Mouse (Mus musculus) kidney, postnatal 36 days (tissue): ENCODE results near the gene Nfix.
"Not testable (repeated sequence)": the region's sequence is repeated elsewhere in the genome, so short reads cannot be mapped to it uniquely, and the experiment has no call there.

ENCODE experiments used
- DNase-seq, 2 experiments: peaks; one replicate each; pipeline ENCODE4 v3.0.0; 2021 to 2022; ENCODE audit warnings: mixed read lengths in 2 of 2

The Nfix gene

DNA sequence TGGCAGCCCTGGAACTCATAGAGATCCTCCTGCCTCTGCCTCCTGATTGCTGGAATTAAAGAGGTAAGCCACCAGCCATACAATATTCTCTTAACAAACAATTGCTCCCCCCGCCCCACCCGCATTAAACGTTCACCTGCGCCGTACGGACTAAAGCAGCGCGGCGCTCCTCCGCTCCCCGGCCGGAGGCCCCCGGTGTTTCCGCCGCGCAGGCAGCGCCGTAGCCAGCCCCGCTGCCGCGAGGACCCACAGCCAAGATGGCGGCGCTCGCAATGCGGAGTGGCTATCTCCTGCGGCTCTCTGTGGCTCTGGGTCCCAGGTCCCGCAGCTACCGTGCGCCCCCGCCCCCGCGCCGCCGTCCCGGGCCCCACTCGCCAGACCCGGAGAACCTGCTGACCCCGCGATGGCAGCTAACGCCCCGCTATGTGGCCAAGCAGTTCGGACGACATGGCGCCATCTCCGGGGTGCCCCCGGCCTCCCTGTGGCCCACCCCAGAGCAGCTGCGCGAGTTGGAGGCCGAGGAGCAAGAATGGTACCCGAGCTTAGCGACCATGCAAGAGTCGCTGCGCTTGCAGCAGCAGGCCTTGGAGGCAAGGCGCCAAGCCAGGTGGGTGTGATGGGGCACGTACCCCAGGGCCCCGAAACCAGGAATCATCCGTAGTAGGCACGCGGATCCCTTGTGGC, 32.0 kb upstream of the Nfix start:
- DNase-seq, result peak; percentile 77 to 92

DNA sequence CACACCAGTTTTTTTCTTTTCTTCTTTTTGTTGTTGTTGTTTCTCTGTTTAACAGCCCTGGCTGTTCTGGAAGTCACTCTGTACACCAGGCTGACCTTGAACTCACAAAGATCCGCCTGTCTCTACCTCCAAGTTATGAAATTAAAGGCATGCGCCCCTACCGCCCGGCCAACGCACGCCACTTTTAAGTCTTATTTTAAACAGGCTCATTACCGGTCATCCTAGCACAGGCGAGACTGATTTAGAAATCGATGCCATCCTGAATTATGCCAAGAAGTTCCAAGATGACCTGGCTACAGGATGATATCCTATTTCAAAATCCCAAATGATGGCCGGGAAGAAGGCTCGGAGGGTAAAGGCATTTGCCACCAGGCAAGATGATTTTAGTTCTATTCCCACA, 31.3 kb upstream of the Nfix start, which contains the start of gene Gadd45gip1:
Gadd45gip1 (plus strand) TSS at position 33 of the 400 bp plus-strand sequence.
- DNase-seq, result peak; percentile 28 to 50

DNA sequence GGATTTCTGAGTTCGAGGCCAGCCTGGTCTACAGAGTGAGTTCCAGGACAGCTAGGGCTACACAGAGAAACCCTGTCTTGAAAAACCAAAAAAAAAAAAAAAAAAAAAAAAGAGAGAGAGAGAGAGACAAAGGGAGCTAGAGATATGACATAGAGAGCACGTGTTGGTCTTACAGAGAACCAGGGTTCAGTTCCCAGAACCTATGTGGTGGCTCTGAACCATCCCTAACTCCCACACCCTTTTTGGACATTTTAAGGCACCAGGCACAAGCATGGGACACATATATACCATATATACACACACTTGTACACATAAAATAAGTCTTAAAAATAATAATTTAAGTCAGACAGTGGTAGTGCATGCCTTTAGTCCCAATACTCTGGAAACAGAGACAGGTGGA, 26.4 kb upstream of the Nfix start:
- DNase-seq, result not testable (repeated sequence)

DNA sequence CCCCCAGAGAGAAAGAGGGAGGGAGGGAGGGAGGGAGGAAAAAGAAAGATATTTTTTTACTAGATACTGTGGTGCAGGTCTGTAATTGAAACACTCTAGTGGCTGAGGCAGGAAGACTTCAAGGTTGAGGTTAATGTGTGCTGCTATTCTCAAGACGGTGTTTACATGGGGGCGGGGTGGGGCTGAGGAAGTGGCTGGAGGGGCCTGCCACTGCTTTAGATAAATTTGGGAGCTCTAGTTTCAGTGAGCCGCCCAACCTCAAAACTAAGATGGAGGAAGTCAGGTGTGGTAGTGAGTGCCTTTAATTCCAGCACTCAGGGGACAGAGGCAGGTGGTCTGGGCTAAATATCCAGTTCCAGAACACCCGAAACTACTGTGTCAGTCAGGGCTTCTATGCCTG, 25.5 kb upstream of the Nfix start:
- no peak for DNase-seq

DNA sequence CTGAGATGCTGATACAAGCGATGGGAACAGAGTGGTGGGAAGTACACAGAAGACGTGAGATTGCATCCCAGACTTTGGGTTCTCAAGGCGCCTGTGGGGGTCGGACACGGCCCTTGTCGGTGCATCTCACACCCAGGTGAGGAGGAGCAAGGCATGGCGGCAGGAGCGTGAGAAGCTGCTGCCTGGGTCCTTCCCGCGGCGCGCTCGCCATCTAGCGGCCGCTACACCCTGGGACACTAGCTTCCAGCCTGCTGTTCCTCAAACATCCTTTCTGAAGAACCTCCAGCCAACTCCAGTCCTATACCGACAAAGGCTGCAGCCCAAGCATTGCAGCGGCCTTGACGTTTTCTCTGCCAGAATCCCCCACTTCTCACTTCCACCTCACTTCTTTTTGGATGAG, 23.5 kb upstream of the Nfix start:
- peak; percentile 58 to 83 for DNase-seq

DNA sequence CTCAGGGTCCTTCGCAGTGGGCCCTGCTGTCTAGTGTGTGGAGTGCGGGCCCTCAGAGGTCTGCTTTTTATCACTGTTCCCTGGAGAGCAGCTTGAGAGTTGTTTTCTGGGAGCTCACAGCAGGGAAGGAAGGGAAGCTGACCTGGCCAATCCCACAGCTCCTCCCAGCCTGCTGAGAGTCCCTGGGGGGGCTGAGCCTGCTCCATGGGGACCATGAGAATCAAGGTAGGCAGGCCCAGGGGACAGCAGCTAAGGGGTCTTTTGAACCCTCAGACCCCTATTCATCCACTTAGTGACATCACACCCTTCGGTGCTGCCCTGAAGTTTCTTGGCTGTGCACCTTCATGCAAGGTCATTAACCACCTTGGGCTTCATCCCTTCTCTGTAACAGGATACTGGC, 22.6 kb upstream of the Nfix start, which contains the start of gene Dand5:
Dand5 (minus strand) TSS at position 101 of the 400 bp plus-strand sequence.
- no peak for DNase-seq

DNA sequence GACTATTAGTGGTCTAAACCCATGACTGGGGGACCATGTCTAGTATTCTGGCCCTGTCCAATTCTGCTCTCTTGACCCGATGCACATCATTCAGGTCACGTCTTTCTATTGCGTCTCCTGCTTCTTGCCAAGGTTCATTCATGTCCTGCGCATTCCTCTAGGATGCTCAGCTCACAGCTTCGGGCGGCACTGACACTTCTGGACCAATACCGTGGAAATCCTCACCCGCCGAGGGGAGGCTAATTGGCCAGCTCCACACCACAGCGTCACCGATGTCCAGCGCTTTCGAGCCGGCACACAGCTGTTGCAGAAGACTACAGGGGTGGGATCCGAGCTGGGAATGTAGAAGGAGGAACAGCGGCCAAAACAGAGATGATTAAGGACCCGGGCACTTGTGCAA, 16.0 kb upstream of the Nfix start:
- DNase-seq, result no peak

DNA sequence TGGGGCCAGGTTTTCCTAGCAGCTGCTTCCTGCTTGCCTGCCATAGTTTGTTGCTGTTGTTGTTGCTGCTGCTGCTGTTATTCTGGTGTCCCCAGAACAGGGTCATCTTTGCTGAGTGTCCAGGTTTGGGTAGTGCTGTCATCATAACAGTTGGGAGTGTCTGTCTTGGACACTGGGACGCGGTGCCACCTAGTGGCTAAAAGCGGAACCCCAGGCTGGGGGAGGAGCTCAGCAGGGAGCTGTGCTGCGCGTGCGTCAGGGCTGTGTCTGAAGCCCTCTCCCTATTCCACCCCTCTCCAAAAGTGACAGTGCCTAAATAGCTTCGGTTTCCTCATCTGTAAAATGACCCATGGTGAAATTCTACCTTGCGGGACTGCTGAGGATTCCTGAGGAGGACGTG, 15.4 kb upstream of the Nfix start:
- peak; percentile 90 to 98 for DNase-seq

DNA sequence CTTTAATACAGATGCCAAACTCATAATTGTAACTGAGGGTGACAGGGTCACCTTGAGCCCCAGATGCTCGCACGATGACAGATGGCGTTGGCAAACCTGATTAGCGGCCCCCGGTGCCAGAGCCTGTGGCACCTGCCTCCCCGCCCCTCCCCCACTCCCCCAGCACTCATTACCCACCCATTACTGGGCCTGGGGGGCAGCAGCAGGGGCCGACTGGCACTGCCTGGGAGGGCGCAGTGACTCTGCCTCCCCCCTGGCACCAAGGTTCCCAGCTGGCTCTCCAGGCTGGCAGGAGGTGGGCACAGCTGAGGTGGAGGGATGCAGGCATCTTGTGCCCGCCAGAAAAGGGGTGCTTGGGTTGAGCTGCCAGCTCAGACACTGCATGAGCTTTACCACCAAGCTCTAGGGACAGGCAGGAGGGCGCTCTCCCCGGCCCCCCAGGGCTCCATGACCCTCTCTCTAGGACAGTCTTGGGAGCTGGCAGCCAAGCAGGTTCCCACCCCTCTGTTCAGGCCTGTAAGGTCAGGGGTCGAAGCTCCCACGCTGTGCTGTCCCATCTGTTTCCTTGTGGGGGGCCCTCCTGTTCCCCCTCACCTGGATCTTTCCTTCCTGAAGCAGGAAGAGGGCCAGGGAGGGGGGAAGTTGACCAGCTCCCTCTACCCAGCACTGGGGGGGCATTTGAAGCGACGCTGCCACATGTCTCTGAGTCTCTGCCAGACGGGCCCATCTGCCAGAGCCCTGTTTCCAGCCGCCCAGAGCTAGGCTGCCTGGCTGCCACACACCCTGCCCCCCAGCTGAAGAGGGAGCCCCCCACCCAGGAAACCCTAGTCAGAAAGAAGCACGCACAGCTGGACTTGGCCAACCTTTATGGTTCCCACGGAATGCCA, 14.7 kb upstream of the Nfix start:
- no peak for DNase-seq

DNA sequence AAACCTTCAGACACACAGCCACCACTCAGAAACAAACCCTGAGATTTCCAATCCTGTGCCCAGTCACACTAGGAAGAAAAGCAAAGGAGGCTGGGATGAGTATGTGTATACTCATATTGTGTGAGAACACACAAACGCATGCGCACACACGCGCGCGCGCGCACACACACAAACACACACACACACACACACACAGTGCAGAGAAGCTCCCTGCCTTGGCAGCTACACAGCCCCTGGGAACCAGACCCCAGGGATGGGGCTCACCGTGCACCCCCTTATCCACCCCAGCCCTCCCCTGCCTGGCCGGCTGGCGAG, 14.1 kb upstream of the Nfix start:
- DNase-seq, result no peak

DNA sequence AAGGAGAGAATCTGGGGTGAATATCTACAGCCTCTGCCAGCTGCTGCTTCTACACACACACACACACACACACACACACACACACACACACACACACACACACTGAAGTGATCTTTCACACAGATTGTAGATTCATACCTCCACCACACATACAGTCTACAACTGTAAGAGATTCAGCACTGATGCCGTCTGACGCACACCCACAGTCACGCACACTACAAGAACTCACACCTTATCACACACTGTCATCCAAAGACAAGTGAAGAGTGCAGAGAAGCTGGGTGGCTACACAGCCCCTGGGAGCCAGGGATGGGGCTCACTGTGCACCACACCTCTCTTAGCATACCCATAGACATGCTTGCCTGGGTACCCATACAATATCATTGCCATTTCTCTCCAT, 13.7 kb upstream of the Nfix start:
- DNase-seq, result no peak

DNA sequence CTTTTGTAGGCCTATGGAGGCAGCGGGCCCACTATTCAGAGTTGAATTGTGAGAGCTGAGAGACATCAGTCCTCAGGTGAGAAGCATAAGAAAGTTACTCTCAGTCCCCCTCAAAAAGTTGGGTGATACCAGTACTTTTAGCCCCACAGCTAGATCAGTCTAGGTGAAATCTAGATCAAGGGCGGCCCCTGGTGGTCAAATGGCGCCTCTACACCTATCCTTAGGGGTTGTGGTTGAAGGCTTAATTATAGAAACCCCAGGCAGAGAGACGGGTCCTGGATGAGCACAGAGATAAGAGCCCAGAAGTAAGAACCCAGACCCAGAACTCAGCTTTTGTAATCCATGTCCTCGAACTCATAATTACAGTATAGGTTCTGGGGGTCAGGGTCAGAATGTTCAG, 12.9 kb upstream of the Nfix start:
- peak; percentile 76 to 92 for DNase-seq

DNA sequence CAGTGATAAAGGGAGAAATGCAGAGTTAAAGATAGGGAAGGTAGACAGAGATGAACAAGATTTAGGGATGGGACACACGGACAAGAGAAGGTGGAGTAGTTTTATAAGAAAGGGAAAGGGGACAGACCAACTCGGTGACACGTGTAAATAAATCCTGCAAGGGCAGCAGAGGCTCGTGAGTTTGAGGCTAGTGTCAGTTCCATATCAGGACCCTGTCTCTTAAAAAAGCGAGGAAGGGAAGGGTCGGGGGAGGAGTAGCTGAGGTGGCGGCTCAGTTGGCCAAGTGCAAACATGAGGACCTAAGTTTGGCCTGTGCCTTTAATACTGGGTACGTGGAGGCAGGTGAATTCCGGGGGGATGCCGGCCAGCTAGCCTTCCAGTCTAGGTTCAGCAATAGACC, 11.2 kb upstream of the Nfix start:
- no peak for DNase-seq

DNA sequence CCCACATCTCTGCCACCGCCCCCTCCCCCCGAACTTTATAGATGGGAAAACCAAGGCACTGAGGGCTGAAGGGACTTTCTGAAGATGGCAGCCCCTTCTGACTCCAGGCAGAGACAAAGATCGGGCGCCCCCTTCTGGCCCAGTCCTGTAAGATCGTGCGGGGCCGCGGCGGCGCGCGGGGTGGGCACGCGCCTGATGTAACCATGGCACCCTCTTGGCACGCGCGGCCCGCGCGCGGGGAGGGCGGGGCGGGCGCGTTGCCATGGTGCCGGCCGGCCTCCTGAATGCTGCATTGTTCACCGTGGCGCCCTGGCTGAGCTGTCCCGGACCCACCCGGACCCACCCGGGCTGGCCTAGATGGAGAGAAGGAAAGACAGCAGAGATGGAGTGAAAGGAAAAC, 10.8 kb upstream of the Nfix start:
- peak; percentile 88 to 95 for DNase-seq

DNA sequence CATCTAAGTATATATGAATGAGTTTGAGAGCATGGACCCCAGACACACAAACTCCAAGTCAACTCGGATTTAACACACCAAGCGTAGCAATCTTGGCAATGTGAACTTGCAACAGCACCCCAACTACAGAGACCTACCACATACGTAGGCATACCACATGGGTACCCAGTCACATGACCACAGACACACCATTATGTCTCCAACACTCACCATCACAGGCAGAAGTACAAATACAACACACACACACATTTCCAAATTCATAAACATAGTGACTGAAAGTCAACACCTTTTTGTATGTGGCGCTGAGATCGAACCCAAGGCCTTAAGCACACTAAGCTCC, 9.8 kb upstream of the Nfix start:
- DNase-seq, result no peak

DNA sequence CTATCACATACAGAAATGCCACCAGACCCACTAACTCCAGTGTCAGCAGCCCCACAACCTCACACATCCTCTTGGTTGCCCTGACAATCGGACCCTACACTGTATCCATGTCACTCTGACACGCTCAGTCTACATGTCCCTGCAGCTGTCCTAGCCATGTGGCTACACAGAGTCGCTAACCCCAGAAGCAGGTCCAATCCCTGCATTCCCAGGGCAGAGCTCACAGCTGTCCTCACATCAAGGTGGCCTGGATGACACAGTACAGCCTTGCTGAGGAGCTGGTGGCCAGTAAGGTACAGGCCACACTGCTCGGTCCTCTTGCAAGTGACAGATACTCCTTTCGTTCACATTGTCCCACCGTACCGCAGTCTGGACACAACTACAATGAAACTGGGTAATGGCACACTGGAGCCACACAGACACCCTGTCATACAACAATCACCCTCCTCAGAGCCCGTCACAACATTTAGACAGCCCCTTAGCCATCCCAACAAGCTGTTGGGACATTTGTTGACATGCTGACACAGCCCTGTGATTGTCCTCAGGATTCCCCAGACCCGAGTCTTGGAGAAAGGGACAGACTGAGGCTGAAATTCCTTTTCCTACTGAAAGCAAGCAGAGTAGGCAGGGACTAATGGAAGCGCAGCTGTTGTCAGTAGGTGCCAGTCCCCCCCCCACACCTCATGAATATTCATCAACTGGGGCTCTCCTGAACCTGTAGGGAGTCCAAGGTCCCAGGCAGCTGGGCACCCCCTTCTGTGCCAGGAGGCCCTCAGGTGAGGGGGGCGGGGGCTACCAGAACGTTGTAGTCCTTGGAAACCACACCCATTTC, 9.2 kb upstream of the Nfix start:
- DNase-seq, result no peak

DNA sequence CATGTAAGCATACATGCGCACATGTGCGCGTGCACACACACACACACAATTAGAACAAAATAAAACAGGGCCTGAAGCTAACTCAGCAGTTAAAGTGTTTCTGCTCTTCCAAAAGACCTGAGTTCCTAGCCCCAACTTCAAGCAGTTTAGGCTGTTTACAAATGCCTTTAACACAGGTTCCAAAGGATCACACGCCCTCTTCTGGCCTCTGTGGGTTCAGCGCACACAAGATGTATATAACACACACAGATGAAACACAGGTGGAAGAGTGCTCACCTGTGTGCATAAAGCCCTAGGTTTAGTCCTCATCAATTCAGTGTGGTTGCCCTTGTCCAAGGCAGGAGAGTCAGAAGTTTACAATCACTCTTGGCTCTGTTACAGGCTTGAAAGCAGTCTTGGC, 5.9 kb upstream of the Nfix start:
- no peak for DNase-seq

DNA sequence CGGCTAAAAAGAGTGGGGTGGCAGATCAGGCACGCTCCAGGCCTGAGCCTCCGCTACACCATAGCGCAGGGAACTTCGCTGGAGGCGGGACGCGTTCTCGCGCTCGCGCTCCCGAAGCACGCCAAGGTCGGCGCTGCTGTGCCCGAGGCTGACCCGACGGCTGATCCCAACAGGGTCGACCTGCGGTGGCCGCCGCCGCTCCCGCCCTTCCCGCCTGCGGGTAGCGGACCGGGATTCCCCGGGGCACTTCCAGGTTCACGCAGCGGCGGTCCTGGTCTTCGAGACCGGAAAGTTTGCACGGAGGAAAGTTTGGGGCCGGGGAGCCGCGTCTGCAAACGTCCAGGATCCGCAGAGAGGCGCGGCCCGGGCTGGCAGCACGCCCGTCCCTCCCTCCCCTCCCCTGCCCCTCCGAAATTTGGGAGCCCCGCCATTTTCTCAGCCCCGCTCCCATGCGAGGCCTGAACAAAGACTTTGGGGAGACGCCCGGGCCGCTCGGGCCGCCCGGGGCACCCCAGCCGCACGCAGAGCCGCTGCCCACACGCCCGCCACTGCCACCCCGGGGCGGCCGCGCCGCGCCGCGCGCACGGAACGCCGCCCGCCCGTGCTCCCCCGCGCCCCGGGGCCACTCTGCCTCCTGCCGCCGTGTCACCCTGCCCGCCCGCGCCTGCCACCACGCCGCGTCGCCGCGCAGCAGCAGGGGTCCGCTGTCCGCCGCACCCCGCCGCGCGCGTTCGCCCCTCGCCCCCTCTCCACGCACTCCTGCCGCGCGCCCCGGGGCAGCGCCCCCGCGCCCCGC, 810 bp downstream of the Nfix start:
- peak; percentile 40 to 76 for DNase-seq

DNA sequence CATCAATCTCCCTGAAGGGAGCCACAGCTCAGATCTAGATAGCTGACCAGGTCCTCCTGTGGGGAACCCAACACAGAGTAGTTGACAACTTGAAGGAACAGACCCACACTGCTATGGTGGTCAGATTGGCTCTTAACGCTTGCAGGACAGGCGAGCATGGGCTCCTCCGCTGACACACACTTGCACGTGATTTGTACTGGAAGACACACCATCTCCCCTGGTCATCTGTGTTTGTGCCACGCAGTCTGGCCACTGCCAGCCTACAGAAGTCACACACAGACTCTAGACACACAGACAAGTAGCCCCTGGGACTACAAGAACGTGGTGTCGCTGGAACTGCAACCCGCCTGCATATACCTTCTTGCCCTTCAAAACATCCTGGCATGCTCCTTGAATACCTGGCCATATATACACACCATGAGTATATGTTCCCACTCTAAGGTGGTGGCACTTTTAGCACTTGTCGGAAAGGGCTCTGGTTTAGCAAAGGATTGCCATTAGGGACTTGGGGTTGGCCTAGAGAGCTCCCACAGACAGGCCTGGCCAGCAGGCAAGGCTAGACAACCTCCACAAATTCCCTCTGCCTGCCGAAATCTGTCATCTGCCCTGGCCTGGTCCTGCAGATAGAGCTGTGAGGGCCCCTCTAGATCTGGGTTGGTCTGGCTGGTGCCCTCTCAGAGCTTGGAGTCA, 1.6 kb downstream of the Nfix start:
- DNase-seq, result no peak

DNA sequence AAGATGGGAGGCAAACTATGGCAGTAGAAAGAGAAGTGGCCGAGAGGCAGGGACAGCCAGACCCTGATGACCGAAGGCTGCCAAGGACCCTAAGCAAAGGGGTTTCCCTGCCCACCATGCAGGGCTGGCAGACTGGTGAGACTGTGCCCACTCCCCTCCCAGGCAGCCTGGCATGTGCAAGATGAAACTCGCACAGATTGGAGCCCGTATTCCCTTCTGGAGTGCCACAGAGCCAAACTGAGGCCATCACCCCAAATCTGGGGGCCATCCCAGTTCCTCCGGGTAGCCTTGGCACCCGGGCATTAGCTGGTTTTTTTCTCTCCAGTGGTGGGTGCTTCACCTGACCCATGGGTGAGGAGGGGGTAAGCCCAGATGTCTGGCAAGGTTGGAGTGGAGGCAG, 2.2 kb downstream of the Nfix start:
- DNase-seq, result no peak

DNA sequence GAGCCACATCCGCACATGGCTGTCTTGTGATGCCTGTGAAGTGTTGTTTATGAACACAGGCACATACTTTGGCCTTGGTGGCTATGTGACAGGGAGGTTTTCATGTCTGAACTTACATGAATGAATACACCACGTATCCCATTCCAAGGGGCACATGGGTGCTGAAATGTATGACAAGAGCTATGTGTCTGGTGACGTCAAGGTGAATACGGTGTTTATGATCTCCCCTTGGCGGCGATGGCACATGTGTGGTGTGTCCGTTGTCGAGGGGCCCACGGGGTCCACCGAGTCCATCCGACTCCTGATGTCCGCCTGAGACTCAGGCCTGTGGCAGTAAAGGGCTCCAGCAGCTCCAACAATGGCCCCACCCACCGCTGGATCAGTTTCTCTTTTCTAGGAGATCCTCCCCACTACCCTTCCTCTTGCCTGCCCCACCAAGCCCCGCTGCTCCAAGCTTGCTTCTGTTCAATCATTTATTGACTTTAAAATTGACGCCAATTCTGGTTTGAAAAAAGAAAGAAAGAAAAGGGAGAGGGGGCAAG, 2.8 kb downstream of the Nfix start:
- DNase-seq, result no peak

DNA sequence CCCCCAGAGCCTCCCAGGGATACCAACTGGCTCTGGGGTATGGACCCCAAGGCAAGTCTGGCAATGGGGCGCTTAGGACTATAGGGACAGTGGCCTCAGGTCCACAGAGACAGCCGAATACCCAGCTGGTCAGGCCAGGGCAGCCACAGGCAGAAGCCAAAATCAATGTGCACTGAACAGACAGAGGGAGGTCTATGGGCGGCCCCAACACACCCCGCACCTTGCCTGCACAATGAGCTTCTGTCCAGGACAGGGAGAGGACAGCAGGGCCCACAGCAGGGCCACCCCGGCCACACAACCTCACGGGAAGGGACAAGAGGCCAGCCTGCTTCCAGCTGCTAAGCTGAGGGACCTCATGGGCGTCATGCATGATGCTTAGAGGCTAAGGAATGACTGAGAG, 5.7 kb downstream of the Nfix start:
- no peak for DNase-seq
